Mouse (Mus musculus) gastrocnemius, adult 8-10 months (tissue): ENCODE measurements at regions not wholly inside any gene's neighbourhood (a gene's known extent, or its start where the extent isn't known, plus 50 kb on each side); places are given as distances from the start of the nearest gene placed in this dataset.
A peak's percentile ranks its signal among the peaks of the same experiment; 100 is the strongest.

Experiments
- DNase-seq, 2 experiments: peaks; one replicate each; pipeline ENCODE4 v3.0.0; 2022; ENCODE audit warnings: low spot score in 2 of 2

DNA sequence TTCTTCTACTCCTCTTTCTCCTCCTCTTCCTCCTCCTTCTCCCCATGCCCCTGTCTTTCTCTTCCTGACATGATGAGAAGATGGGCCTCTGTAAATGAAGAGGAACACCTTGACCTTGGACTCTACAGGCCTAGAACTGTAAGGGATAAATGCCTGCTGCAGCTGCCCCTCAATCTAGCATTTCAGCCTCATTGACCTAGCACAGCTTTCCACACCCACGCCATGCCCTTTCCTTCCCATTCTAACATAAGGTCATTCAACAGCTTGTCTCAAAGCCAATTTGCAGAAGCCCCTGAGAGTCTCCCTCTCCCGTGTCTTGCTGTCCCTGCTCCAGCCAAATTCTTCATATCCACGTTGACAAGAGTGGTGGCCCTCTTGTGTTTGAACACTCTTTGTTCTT is 63.8 kb upstream of the Dscam start:
- DNase-seq = no peak

DNA sequence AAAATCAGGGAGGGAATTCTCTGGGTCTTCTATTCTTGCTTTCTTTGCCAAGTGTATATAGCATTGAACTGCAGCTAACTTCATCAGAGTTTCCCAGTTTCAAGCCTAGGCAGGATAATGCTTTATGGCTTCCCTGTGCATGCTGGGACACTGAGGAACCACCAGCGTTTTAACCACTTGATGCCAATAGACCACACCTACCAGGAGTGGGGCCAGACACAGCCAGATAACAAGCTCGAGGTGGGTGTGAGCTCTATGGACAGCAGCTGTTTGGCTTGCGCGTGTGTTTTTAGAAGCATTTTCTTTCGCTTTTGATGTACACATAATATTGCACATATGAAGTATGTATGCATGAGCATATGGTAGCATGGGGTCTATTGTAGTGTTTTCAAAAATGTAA is 69.1 kb upstream of the Dscam start:
- no peak for DNase-seq

DNA sequence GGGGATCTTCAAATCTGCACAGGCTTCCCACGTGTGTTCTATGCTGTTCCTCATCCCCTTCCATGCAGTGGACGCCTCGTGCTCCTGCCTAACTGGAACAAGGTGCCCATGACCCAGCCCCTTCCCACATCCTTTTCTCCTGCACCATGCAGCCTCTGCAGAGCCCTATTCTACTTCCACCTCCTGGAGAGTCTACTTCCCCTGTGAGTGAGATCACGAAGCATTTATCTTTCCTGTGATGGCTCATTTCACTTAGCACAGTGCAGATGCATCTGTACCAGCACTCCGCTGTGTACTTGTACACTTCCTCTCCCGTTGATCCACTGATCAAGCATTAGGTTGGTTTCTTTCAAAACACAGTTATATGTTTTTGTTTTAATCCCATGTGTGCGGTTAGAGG is 69.5 kb upstream of the Dscam start:
- no peak for DNase-seq

DNA sequence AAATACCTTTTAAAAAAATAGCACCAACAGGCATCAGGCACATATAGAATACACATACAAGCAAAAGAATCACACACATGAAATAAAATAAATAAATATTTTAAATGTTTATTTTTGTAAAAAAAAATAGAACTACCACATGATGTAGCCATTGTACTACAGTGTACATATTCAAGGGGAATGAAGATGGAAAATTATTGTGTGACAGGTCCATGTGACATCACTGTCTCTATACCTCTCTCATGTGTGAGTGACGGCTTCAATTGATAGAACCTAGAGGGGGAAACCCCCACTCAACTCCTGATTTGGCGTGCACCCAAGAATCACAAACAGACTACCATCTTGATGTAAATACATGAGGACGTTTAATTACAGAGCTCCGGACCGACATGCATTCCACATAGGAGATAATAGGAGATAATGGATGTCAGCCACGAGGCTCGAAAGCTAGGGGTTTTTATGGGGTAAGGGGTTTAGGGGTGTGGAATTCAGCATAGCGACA is 70.4 kb upstream of the Dscam start:
- no peak for DNase-seq

DNA sequence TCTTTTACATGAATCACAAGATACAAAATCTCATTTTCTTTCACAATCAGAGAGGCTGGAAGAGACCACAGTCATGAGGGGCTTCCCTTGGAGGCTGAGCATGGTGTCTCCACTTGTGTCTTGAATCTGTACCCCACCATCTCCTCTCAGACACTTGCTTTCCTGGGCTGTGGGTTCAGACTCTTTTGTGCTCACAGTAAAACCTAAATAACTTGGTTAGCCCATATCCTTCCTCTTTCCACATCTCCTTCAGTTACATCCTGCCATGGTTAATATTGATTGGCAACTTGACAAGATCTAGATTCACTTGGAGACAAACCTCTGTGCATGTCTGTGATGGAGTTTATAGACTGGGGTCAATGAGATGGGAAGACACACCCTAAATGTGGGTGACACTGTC is 71.1 kb upstream of the Dscam start:
- no peak for DNase-seq

DNA sequence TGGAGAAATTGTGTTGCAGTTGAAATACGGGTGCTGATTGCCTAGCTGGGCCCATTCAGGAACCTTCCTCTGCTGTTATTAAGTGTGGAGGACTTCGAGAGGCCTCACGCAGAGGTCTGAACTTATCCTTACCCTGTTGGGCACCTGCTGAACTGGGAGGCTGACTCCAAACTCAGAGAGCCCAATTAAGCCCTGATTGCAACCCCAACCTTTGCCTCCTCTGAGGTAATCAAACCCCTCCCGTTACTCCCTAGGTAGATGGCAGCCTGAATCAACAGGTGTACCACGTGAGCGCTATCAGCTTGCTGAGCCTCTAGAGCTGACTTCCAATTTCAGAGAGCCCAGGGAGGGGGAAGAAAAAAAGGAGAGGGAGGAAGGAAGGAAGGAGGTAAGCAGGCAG is 79.9 kb upstream of the Dscam start:
- DNase-seq = no peak

DNA sequence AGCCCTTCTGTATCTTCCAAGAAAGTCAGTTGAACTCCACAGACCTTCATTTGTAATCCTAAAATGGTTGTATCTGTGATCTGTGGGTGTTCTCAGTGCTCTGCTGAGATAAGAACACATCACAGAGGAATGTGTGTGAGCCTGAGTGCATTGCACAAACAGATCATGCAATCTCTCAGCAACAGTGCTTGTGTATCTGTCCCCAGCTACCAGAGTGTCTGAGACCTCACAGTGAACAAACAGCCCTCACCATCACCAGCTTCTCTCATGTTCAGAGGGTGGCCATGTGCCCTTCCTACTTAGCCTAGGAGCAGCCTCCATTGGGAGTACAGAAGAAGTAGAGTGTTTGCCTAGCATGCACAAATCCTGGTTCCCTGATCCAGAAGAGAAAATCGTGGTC is 82.0 kb upstream of the Dscam start:
- no peak for DNase-seq

DNA sequence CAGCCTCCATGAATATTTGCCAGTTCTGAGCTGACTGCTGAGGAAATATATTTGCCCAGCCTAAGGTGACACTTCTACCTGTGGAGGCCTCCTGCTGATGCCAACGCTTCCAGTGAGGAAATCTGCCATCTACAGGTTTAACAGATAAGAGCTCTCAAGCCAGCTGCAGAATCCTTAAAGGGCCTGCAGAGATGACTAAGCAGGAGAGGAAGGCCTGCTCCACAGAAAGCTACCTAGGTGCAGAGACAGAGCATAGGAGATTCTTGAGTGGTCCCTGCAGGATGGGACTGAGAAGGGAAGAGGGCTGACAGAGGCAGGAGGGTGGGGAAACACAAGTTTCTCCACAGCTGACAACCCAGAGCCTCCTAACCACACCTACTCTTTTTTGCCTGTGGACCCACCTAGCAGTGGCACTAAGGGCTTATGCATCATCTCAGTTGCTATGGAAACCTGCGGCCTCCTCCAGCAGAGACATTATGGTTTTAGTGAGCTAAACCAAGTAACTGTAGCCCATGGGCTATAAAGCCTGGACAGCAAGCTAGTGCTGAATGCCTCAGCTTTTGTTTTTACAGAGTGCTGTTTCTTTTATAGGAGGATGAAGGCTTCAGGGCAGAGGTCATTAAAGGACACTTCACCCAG is 82.6 kb upstream of the Dscam start:
- DNase-seq = no peak

DNA sequence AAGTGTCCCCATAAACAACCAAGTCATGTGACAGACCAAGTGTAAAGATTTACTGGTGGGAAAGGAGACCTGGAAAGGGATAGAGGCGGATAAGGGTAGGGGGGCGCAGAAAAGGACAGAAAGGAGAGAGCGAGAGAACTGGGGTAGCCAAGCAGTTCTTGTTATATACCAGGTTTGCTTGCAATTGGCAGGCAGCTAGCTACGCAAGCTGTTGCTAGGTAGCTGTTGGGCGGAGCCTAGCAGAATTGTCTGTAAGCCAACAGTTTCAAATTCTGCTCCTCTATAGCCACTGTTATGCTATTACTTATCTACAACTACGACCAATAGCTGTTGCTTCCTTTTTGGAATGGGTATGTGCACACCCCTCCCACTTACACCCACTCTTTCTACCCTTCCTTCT is 88.3 kb upstream of the Dscam start:
- DNase-seq = no peak

DNA sequence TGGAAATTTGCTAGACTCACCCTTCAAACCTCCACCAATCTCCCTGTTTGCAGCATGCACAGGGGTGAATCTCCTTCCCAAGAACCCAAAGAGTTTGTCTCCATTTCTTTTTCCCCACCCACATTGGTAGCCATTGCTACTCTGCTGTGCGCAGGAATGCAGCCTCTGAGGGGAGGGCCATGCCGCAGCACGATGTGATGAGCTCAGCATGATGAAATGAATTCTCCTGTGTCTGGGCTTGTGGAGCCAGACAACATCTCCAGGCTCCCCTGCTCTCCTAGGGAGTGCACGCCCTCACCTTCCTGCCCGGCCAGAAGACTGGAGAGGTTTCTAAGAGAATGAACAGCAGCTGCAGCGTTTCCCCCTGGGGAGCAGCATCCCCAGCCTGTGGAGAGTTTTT is 92.9 kb upstream of the Dscam start:
- DNase-seq = no peak

DNA sequence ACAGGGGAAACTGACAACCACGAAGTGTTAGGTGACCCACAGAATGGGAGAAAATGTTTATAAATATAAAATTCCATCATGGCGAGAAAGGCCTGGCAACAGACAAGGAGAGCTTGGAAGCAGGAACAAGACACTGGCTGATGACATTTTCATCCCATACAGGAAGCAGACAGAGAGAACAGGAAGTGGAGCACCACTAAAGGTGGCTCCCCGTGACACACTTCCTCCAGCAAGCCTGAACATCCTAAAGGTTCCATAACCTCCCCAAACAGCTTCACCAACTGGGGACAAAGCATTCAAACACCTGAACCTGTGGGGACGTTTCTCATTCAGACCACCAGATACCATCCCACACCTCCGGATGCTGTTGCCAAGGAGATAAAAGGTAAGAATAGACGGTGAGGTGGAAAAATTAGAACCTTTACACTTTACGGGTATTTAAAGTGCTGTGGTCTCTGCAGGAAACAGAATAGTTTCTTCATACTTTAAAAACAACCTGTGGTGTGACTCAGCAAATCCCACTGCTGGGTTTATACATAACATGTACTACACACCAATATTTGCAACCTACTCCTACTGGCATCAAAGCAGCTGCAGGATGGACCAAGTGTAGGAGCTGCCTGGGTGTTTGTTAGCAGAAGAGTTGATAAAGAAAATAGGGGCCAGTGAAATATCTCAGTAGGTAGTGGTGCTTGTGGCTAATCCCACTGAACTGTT is 86.0 kb upstream of the Bace2 start:
- no peak for DNase-seq

DNA sequence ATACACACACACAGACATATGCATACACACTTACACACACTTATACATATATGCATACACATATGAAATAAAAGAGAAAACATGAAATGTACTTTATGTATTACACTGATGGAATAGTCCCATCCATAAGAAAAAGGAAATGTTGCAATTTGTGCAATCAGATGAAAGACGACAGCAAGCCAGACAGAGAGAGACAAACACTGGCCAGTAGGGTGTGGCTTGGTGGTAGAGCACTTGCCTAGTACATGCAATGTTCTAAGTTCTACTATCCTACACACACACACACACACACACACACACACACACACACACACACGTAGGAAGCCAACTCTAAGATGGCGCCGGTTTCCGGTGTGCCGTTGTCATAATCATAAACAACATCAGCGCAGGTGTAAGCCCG is 85.3 kb upstream of the Bace2 start:
- DNase-seq = no peak

DNA sequence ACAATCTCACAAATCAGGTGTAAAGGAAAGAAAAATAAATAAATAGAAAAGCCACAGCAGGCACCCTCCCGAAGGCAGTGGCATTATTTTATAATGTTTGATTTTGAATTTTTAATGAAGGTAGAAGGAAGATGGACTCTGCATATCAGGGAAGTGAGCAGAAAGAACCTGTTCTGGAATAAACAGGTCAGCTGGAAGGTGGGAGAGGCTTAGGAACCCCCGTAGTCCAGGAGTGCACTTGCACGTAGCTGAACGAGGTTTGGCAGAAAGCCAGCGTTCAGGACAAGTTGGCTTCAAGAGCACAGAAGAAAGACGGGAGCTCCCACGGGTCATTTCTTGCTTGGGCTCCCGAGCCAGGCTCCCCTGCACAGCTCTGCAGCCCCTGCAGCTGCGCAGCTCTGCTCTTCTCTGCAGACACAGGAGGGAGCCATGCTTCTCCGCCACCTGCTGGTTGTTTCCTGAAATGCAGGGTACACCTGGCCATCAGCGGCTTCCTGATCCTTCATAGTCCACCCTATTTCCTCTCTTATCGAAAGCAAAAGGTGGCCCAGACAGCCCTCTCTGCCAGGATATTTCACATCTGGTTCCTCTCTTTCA is 84.4 kb upstream of the Bace2 start:
- DNase-seq = peak in 1 of 2 experiments; percentile 11

DNA sequence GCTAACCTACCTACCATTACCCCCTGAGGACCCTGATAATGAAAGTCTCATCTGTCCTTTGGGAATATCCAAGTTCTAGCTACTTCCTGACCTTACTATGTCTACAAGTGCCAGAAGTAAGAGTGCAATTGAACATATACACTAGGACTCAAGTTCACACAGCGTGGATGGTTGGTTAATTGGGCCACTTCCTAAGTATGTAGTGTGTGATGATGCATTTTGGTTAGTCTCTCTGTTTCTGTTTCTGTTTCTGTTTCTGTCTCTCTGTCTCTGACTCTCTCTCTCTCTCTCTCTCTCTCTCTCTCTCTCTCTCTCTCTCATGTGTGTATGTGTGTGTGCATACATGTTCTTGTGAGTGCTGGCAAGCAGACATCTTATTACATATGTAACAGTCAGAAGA is 77.6 kb upstream of the Bace2 start:
- no peak for DNase-seq

DNA sequence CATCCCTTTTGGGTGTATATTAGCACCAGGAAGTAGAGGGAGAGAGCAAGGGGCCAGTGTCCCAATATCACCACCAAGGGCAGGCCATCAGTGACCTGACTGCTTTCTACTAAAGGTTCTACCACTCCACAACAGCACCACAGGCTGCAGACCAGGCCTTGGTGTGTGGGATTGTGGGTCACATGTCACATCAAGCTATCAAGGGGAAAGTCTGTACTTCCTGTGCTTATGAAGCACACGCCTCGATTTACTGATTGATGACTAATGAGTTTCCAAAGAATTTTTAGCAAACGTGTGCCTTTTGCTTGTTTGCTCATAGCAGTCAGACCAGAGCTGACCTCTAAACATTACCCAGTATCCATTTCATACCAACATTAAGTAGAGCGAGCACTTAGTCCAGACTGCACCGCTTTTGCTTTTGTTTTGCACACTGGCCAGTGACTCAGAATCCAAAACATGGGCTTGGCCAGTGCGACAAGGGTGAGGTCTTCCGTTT is 74.9 kb upstream of the Bace2 start:
- DNase-seq = no peak

DNA sequence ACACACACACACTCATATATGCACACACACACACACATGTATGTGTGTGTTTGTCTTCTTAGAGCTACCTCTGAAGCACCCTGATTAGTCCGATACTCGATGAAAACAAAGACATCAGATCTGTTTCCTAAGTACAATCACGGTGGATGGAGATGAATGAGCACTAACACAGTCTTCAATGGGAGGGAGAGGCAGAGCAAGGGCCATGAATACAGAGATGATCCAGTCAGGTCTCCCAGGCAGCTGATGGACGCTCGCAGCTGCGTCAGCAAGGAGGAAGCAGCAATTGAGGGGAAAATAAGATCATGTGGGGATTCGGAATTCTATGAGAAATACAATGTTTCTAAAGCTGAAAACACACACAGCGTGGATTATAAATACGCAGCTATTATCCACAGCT is 73.6 kb upstream of the Bace2 start:
- no peak for DNase-seq

DNA sequence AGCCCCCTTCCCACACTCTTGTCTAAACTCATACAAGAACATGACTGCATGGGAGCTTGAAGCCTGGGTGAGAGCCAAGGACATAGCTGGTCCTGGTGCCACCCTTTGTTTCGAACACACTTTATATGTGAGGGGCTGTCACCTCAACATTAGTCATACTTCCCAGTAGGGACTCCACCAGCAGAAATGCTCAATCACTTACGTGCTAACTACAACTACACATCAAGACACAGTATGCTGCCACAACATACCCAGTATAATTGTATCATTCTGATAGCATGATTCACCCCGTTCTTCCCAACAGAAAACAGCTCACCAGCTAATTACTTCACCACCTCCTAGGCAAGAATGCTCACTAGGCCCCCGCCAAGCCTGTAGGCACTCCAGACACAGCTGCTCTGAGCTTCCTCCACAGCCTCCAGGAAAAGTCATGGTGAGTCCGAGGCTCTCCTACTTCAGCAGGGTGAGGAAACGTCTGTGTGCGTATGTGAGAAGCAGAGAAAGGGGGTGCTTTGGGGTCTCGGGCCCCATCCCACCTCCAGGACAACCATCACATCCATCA is 70.6 kb upstream of the Bace2 start:
- no peak for DNase-seq

DNA sequence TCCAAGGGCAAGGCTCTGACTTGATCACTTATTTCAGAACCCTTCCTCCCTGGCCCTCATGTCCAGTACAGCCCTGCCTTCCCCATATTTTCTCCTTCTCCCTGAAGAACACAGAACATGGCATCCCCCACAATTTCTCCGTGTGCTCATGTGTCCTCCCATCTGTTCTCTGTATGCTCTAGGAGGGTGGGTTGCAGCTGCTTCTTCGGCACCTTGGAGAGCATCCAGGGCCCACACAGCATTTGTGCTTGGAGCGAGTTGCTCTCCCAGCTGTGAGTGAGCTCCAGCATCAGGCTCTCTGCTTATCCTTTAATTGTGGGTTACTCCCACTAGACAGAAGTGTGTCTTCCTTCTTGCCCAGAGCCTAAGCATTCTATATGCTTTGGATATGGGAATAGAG is 69.8 kb upstream of the Bace2 start:
- no peak for DNase-seq

DNA sequence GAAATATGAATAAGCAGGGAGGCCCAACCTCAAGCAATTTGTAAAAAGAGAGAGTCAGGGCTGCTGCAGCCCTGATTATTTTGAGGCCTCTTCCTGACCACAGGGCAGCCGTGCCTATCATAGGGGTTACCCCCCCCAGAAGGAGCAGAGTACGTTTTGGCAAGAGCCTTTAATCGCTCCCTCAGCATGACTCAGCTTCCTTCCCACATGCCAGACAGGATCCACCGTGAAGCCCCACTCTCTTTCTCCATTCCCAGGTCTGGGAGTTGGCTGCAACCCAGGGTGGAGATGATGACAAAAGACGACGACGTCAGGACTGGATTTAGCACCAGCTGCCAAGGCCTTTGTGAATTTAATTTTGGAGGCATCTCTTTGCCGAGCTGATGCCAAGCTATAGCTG is 67.9 kb upstream of the Bace2 start:
- no peak for DNase-seq

DNA sequence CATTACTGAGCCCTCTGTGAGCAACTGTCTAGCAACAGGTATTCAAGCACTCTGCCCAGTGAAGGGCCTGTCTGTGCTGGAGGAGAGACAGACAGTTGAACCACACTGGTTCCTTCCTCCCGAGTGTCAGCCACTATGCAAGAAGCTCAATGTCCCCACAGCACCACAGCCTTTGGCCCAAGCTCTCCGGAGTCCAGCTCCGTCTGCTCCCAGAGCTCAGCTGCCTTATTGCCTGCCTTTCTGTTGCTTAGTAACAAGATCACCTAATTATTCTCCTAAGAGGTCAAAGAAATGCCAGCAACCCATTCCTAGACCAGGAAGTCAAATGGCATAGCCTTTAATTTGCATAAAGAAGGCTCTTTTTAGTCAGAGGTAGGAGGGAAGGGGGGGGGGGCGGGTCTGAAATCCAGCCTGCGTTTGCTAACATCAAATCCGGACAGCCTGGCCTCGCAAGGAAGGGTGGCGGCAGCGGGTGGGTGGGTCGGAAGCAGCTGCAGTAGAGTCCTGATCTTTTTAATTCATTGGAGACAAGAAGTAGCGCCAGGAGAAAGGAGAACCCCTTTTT is 64.0 kb upstream of the Bace2 start:
- no peak for DNase-seq

DNA sequence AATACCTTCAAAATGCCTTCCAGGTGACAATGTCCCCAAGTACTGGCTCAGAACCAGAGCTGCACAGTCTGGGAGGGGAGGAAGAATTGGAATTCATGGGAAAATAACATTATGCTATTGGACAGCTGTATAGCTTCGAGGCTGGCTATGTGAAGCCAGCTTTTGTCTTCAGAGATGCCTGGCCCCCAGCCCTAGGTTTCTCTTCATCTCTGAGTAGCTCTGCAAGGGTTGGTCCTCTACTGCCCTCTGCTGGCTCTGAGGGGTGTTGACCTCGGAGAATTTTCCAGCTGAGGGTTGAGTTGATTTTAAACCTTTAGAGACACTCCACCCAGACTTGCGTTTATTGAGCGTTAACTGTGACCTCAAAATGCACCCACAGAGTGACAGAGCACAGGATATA is 63.3 kb upstream of the Bace2 start:
- peak; percentile 16 to 34 for DNase-seq

DNA sequence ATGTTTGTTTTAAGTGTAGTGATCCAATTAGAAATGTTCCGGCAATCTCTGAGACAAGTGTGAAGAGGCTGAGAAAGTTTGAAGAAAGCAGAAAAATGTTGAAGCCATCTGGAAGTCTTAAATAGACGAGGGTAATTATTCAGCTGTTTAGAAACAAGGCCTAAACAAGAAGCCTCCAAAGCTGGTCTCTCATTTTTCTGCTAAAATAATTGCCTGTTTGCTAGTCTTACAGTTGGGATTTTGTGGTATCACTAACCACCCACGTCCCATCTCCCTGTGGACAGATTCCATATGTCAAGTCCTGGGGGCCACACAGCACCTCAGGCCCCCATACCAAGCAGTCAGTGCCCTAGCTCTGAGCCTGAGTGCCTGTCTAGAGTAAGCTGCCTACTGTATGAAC is 59.4 kb upstream of the Bace2 start:
- DNase-seq = no peak
